Comparison of ENCODE assay signal across 20 mouse cellular contexts in the genomic region with DNA sequence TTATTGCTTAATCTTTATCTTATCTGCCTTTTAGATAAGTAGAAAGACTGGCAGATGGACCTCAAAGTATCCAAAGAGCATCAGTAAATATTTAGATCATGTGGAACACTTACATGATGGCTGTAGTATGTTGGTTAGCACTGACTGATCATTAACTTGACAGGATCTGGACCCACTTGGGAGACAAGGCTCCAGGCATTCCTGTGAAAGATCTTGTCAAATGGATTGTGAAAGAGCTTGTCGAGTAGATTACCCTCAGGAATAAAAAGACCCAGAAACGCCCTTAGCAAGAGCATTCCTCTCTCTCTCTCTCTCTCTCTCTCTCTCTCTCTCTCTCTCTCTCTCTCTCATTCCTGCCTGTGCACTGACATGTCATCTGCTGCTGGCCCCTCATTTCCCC.
A peak's percentile ranks its signal among the peaks of the same experiment; 100 is the strongest.
DNase-seq lines count a peak whose midpoint lies in the region; ATAC-seq and TF ChIP-seq lines count a peak whose summit lies in the region.
"Had no signal": no experiment of that assay in that cellular context is flagged by ENCODE, and none has a peak within 500 bp of the region (broad histone marks: within the 10 kb centered on the region; RNA-seq: fewer than 3 reads in every experiment).

No protein-coding gene starts in this region.

- no peak overlapping the region for H3K4me2 ChIP-seq in lung, embryonic 14.5 days
- H3K4me2 ChIP-seq: embryonic facial prominence, embryonic 12.5 days; forebrain, embryonic 15.5 days; heart, embryonic 11.5 days; heart, embryonic 15.5 days; hindbrain, embryonic 13.5 days had no signal

- peak; percentile 51 for DNase-seq in lung, embryonic 14.5 days
- DNase-seq in lung, postnatal 14 days = no peak
- DNase-seq in lung, postnatal 25 days (ENCODE audit: low spot score) = peak; percentile 37
- DNase-seq in lung, postnatal 4 days = no peak
- DNase-seq in lung, postnatal 36 days = peak; percentile 32
- DNase-seq in right cerebral cortex, adult 18-20 months = no peak
- DNase-seq: adrenal gland, postnatal 10 days; cerebellum, adult 11-12 months; cerebellum, adult 9-10 months; cerebellum, postnatal 25 days; gastrocnemius, postnatal 36 days; heart, adult 18-20 months; heart, postnatal 14 days had no signal

- no peak overlapping the region for H3K4me3 ChIP-seq in lung, embryonic 14.5 days (ENCODE audit: low read depth, low read length)
- H3K4me3 ChIP-seq: embryonic facial prominence, embryonic 12.5 days; forebrain, embryonic 15.5 days; heart, embryonic 15.5 days; hindbrain, embryonic 13.5 days had no signal

- peaks cover 18% of the 10 kb centered on the region for H3K36me3 ChIP-seq in lung, embryonic 14.5 days (ENCODE audit: insufficient read depth)
- H3K36me3 ChIP-seq: heart, embryonic 15.5 days had no signal

- H3K9ac ChIP-seq in lung, embryonic 14.5 days = no peak overlapping the region
- H3K9ac ChIP-seq: embryonic facial prominence, embryonic 12.5 days; forebrain, embryonic 15.5 days; heart, embryonic 15.5 days; hindbrain, embryonic 13.5 days had no signal

- H3K27ac ChIP-seq in lung, embryonic 14.5 days (ENCODE audit: low read depth) = no peak overlapping the region
- H3K27ac ChIP-seq: embryonic facial prominence, embryonic 12.5 days; forebrain, embryonic 15.5 days; heart, embryonic 15.5 days; hindbrain, embryonic 13.5 days had no signal

- peak; percentile 71; the same call in 1 of the 2 replicates for ATAC-seq in lung, embryonic 14.5 days (ENCODE audit: insufficient read depth)
- ATAC-seq in cerebellum, adult (ENCODE audit: insufficient number of reproducible peaks, low FRiP score, low TSS enrichment) = no peak
- ATAC-seq: forebrain, embryonic 15.5 days had no signal

- no peak for TF ChIP-seq CTCF in lung, embryonic 14.5 days (IDR thresholded peaks at IDR 0.05; ENCODE audit: low read depth)

- WGBS in lung, embryonic 14.5 days = 11% methylated on average over 2 of the region's 2 CpGs

- H3K27me3 ChIP-seq in lung, embryonic 14.5 days (ENCODE audit: insufficient read depth, low read length) = no peaks in the 10 kb centered on the region
- H3K27me3 ChIP-seq: CH12.LX; embryonic facial prominence, embryonic 12.5 days; forebrain, embryonic 15.5 days; heart, embryonic 15.5 days; hindbrain, embryonic 13.5 days had no signal

- H3K9me3 ChIP-seq in lung, embryonic 14.5 days (ENCODE audit: low read depth, low read length) = no peaks in the 10 kb centered on the region
- H3K9me3 ChIP-seq: embryonic facial prominence, embryonic 12.5 days; forebrain, embryonic 15.5 days; heart, embryonic 15.5 days; hindbrain, embryonic 13.5 days had no signal

- no peaks in the 10 kb centered on the region for H3K4me1 ChIP-seq in lung, embryonic 14.5 days (ENCODE audit: insufficient read depth)
- H3K4me1 ChIP-seq: embryonic facial prominence, embryonic 12.5 days; forebrain, embryonic 15.5 days; heart, embryonic 15.5 days; hindbrain, embryonic 13.5 days had no signal

Comparison
In these comparisons a context has a peak if more than half of its experiments do, and no peak if none do; other contexts are left out.
1. DNase-seq: peak in lung, embryonic 14.5 days (single experiment), lung, postnatal 25 days (single experiment) and lung, postnatal 36 days (single experiment); none in lung, postnatal 14 days (single experiment), lung, postnatal 4 days (0 of 2) and right cerebral cortex, adult 18-20 months (single experiment).